In genomic region chr15:97374085-97374844, GRCm38 (mm10) we compare ENCODE assay signal across 10 mouse cellular contexts.
DNase-seq lines count a peak whose midpoint lies in the region; ATAC-seq and TF ChIP-seq lines count a peak whose summit lies in the region.
"Had no signal": no experiment of that assay in that cellular context is flagged by ENCODE, and none has a peak within 500 bp of the region (broad histone marks: within the 10 kb centered on the region; RNA-seq: fewer than 3 reads in every experiment).

No protein-coding gene starts in this region.

- peaks cover 16% of the 10 kb centered on the region for H3K4me1 ChIP-seq in intestine, embryonic 15.5 days (replicated peaks)
- H3K4me1 ChIP-seq in intestine, postnatal 0 days (replicated peaks; ENCODE audit: control insufficient read depth, insufficient read depth, low read length) = no peaks in the 10 kb centered on the region
- peaks cover 11% of the 10 kb centered on the region; the same call in 1 of the 2 replicates for H3K4me1 ChIP-seq in stomach, embryonic 14.5 days (ENCODE audit: control insufficient read depth, insufficient read depth, low read length)
- H3K4me1 ChIP-seq in stomach, postnatal 0 days (replicated peaks; ENCODE audit: control insufficient read depth, insufficient read depth) = no peaks in the 10 kb centered on the region
- H3K4me1 ChIP-seq in heart, embryonic 16.5 days (ENCODE audit: control insufficient read depth, insufficient read depth, low read length) = peaks cover 10% of the 10 kb centered on the region
- H3K4me1 ChIP-seq in small intestine, adult 2 months (ENCODE audit: control insufficient read depth, insufficient read depth, insufficient read length, low read length) = peaks cover 11% of the 10 kb centered on the region; the same call in 1 of the 2 replicates

- H3K27me3 ChIP-seq in intestine, embryonic 15.5 days (replicated peaks) = no peaks in the 10 kb centered on the region
- H3K27me3 ChIP-seq in intestine, postnatal 0 days (replicated peaks; ENCODE audit: control insufficient read depth, insufficient read depth, low read length) = no peaks in the 10 kb centered on the region
- no peaks in the 10 kb centered on the region for H3K27me3 ChIP-seq in stomach, embryonic 14.5 days (ENCODE audit: control insufficient read depth, insufficient read depth, low read length)
- H3K27me3 ChIP-seq in stomach, postnatal 0 days (ENCODE audit: control insufficient read depth, insufficient read depth, low read length) = no peaks in the 10 kb centered on the region
- H3K27me3 ChIP-seq in heart, embryonic 16.5 days (ENCODE audit: control insufficient read depth, insufficient read depth, low read length) = 0 out of 2 replicates have a peak, but pooled peaks cover 2% of the 10 kb centered on the region
- no peaks in the 10 kb centered on the region for H3K27me3 ChIP-seq in small intestine, adult 2 months (ENCODE audit: control insufficient read depth, insufficient read depth, low read length)

- 0 out of 2 replicates have a peak overlapping the region, but pooled peaks have one; percentile 42 for H3K4me2 ChIP-seq in intestine, embryonic 15.5 days (replicated peaks)
- no peak overlapping the region for H3K4me2 ChIP-seq in intestine, postnatal 0 days (replicated peaks; ENCODE audit: low read depth)
- H3K4me2 ChIP-seq in stomach, embryonic 14.5 days (replicated peaks; ENCODE audit: low read depth, low read length) = peak overlapping the region; percentile 29; the same call in 1 of the 2 replicates
- H3K4me2 ChIP-seq in stomach, postnatal 0 days (replicated peaks; ENCODE audit: low read depth) = no peak overlapping the region
- H3K4me2 ChIP-seq in heart, embryonic 16.5 days (ENCODE audit: low read depth, low read length) = peak overlapping the region; percentile 68

- H3K4me3 ChIP-seq in intestine, embryonic 15.5 days (replicated peaks) = no peak overlapping the region
- no peak overlapping the region for H3K4me3 ChIP-seq in intestine, postnatal 0 days (ENCODE audit: low read depth, low read length)
- H3K4me3 ChIP-seq in stomach, embryonic 14.5 days (ENCODE audit: low read depth, low read length) = no peak overlapping the region
- H3K4me3 ChIP-seq in stomach, postnatal 0 days (ENCODE audit: low read depth, low read length) = no peak overlapping the region
- peak overlapping the region; percentile 36; the same call in 1 of the 2 replicates for H3K4me3 ChIP-seq in heart, embryonic 16.5 days (ENCODE audit: low read length)
- peak overlapping the region; percentile 18; the same call in 1 of the 2 replicates for H3K4me3 ChIP-seq in small intestine, adult 2 months (ENCODE audit: low read depth, low read length)

- no peak for DNase-seq in stomach, postnatal 0 days (ENCODE audit: low spot score)
- DNase-seq in layer of hippocampus, adult 11-12 months (ENCODE audit: low spot score) = no peak
- no peak for DNase-seq in cerebellum, postnatal 14 days
- DNase-seq: cerebellum, adult 11 months; gastrocnemius, postnatal 10 days had no signal

- no peaks in the 10 kb centered on the region for H3K9me3 ChIP-seq in intestine, embryonic 15.5 days
- H3K9me3 ChIP-seq in intestine, postnatal 0 days (ENCODE audit: control insufficient read depth) = no peaks in the 10 kb centered on the region
- H3K9me3 ChIP-seq in stomach, embryonic 14.5 days (ENCODE audit: control insufficient read depth, low read depth, low read length) = no peaks in the 10 kb centered on the region
- no peaks in the 10 kb centered on the region for H3K9me3 ChIP-seq in stomach, postnatal 0 days (ENCODE audit: control insufficient read depth, low read length)
- H3K9me3 ChIP-seq in heart, embryonic 16.5 days (replicated peaks; ENCODE audit: control insufficient read depth, low read length) = no peaks in the 10 kb centered on the region

- no peak overlapping the region for H3K27ac ChIP-seq in intestine, embryonic 15.5 days
- no peak overlapping the region for H3K27ac ChIP-seq in intestine, postnatal 0 days (ENCODE audit: low read depth, low read length)
- no peak overlapping the region for H3K27ac ChIP-seq in stomach, embryonic 14.5 days (ENCODE audit: low read length)
- no peak overlapping the region for H3K27ac ChIP-seq in stomach, postnatal 0 days (replicated peaks)
- no peak overlapping the region for H3K27ac ChIP-seq in heart, embryonic 16.5 days (ENCODE audit: low read length)
- peak overlapping the region; percentile 75; the same call in 1 of the 2 replicates for H3K27ac ChIP-seq in small intestine, adult 2 months (ENCODE audit: insufficient read depth, low read depth, low read length)

- H3K9ac ChIP-seq in intestine, embryonic 15.5 days = no peak overlapping the region
- H3K9ac ChIP-seq in intestine, postnatal 0 days (ENCODE audit: low read depth, low read length) = no peak overlapping the region
- H3K9ac ChIP-seq in stomach, embryonic 14.5 days (replicated peaks; ENCODE audit: low read depth, low read length) = no peak overlapping the region
- no peak overlapping the region for H3K9ac ChIP-seq in stomach, postnatal 0 days (ENCODE audit: low read length)
- H3K9ac ChIP-seq in heart, embryonic 16.5 days (ENCODE audit: low read length) = no peak overlapping the region

- TF ChIP-seq POLR2A in small intestine, adult 2 months (IDR thresholded peaks at IDR 0.05; ENCODE audit: low read depth, low read length) = no peak

- TF ChIP-seq CTCF in intestine, postnatal 0 days (IDR thresholded peaks at IDR 0.05; ENCODE audit: low read depth) = no peak
- TF ChIP-seq CTCF in stomach, postnatal 0 days (IDR thresholded peaks at IDR 0.05; ENCODE audit: low read depth) = no peak
- no peak for TF ChIP-seq CTCF in small intestine, adult 2 months (IDR thresholded peaks at IDR 0.05; ENCODE audit: extremely low read depth, insufficient read length, insufficient replicate concordance, low read depth, low read length)

- no peak for ATAC-seq in intestine, embryonic 15.5 days
- ATAC-seq in intestine, postnatal 0 days = no peak
- no peak for ATAC-seq in stomach, embryonic 14.5 days (ENCODE audit: insufficient number of reproducible peaks, insufficient read depth, low FRiP score, low read depth)
- no peak for ATAC-seq in stomach, postnatal 0 days (ENCODE audit: low FRiP score, low TSS enrichment)
- ATAC-seq in heart, embryonic 16.5 days (replicated peaks; ENCODE audit: extremely low read depth, insufficient read depth, low FRiP score) = no peak

- TF ChIP-seq EP300 in stomach, postnatal 0 days (optimal IDR thresholded peaks at IDR 0.05) = no peak

- WGBS in intestine, embryonic 15.5 days = 70% methylated on average over 8 of the region's 8 CpGs
- 76% methylated on average over 8 of the region's 8 CpGs for whole genome bisulfite sequencing in intestine, postnatal 0 days
- WGBS in stomach, embryonic 14.5 days = 75% methylated on average over 8 of the region's 8 CpGs
- WGBS in stomach, postnatal 0 days = 78% methylated on average over 8 of the region's 8 CpGs
- 70% methylated on average over 8 of the region's 8 CpGs for WGBS in heart, embryonic 16.5 days
- 78% methylated on average over 8 of the region's 8 CpGs for WGBS in small intestine, adult 2 months

- no peaks in the 10 kb centered on the region for H3K36me3 ChIP-seq in intestine, embryonic 15.5 days
- H3K36me3 ChIP-seq in intestine, postnatal 0 days (ENCODE audit: control insufficient read depth, insufficient read depth) = no peaks in the 10 kb centered on the region
- no peaks in the 10 kb centered on the region for H3K36me3 ChIP-seq in stomach, embryonic 14.5 days (ENCODE audit: control insufficient read depth, insufficient read depth, low read length)
- H3K36me3 ChIP-seq in stomach, postnatal 0 days (ENCODE audit: control insufficient read depth, insufficient read depth, low read length) = no peaks in the 10 kb centered on the region
- H3K36me3 ChIP-seq in heart, embryonic 16.5 days (ENCODE audit: control insufficient read depth, insufficient read depth) = no peaks in the 10 kb centered on the region
- H3K36me3 ChIP-seq in small intestine, adult 2 months (ENCODE audit: control insufficient read depth, insufficient read depth, low read length) = no peaks in the 10 kb centered on the region

Comparison
In these comparisons a context has a peak if more than half of its experiments do, and no peak if none do; other contexts are left out.
1. H3K4me2 ChIP-seq: peak in intestine, embryonic 15.5 days (single experiment), stomach, embryonic 14.5 days (single experiment) and heart, embryonic 16.5 days (single experiment); none in intestine, postnatal 0 days (single experiment) and stomach, postnatal 0 days (single experiment).
2. H3K4me3 ChIP-seq: peak in heart, embryonic 16.5 days (single experiment) and small intestine, adult 2 months (single experiment); none in intestine, embryonic 15.5 days (single experiment), intestine, postnatal 0 days (single experiment), stomach, embryonic 14.5 days (single experiment) and stomach, postnatal 0 days (single experiment).